Mouse (Mus musculus): ENCODE measurements around the gene Abca1.

The Abca1 gene

DNA sequence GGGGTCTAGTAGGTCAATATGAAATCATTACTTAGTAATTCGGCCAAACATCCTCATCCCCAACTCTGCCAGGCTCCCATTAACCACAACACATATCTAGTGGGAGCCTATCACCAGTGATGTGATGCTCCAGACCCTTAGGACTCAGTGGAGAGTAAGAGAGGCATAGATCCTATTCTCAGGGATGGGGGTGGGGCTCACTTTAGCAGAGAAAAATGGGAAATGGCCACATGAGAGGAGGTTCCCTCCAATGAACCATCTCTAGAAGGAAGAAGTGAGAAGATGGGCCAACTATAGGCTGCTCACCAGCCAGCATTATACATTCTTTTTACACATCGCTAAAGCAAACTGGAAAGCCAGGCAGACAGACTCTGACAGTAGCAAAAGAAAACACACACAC lies 10.9 kb downstream of the Abca1 start:
- no peak for DNase-seq

DNA sequence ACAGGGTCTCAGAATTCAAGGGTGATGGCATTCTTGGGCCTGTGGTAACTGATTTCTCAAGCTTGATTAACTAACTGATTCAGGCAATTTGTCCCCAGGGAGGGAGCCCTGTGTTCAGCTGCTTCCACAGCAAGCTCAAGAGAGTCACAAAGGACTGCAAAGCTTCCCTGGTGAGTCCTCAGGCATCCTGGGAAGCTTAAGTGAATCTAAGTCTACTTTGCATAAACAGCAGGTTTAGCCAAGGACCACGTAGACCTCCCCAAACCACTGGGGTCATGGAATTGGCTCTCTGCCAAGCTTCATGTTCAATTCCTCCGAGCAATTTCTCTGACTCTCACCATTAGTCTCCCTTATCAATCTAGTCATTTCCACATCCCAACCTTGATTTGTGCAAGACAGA lies 12.2 kb downstream of the Abca1 start:
- DNase-seq: no peak

DNA sequence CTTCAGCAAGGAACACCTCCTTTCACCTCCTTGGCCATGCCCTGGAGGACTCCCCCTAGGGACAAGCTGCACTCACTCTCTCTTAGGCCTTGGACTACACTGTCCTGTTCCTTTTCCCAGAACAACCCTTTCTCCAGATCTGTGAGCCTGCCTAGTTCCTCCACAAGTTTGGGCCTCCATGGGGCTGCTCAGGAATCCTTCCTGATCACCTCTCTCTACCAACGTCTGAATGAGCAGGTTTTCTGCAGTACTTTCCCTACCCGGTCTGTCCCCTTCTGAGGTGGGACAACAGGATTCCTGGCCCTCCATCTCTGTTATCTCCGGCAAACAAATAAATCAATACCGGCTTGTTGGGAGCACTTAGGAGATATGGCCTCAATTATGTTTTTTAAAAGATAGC lies 12.6 kb downstream of the Abca1 start:
- no peak for DNase-seq

DNA sequence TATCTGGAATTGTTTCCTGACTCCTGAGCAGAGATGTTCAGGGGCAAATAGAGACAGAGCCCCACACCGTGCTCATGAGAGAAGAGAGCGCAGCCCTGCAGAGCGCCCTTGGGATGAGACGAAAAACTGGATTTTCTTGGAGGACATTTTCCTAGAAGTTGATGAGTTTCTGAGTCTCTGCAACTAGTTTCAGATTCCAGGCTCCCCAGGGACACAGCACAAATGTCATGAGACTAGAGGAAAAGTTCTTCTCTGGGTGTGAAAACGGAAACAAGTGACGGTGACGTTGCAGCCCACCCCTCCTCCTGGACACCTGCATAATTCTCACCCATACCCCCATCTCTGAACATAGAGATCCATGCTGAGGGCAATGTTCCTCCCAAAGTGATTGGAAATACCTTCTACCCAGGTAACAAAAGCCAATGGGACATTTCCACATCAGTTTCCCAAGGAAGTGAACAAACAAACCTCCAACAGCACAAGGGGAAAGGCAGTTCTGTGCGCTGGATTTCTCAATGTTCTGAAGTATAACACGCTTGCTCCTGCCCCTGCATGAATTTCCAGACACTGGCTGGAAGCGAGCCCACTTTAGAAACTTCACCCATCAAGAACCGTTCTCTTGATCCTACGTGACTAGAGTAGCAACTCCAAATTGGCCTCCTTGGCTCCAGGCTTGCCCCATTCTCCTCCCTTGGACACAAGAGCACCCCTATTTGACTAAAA lies 13.3 kb downstream of the Abca1 start:
- DNase-seq: no peak

DNA sequence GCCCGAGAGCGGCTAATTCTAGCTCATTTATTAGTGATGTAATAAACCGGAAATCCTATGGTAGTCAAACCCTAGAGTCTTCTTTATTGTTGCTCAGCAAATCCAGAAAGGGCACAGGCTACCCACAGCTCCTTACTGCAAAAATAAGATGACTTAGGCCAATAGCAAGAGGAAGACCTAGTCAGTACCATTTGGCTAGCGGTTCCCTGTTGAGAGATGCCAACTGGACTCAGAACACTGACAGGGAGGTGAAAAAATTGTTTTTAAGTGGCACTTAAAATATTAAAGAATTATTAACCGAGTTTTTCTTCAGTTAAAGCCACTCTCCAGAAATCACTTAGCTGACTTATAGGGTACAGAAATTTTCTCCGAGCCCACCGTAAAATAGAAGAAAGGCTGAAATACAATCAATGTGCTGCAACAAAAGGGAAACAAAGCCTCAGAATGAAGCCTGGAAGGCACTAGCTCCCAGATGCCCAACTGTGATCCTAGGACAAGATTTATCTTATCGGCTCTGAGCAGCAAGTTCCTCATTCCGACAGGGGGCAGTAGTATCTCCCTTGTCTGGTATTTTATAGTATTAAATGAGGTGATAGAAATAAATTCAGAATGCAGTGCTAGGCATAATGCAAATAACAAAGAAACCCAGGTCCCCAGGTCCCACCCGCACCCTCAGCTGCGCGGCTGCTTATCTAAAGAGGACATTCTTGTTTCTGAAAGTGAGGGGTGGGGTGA lies 14.1 kb downstream of the Abca1 start:
- no peak for DNase-seq

DNA sequence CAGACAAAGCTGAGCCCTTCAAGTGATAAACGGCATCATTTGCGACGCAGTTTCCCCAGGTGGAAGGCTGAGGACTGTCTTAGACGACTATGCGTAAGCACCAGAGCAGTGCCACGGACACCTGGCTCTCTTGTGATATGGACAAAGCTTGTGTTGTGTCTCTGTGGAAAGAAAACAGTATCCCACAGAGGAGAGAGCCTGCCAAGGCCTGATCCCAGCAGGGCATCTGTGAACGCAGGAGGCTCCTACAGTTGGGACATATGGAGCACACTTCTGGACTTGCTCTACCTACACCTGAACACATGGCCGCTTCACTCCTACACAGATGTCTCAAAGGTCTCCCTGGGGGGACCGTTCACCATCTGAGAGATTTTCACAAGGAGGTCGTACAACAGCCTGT lies 15.1 kb downstream of the Abca1 start:
- no peak for DNase-seq

DNA sequence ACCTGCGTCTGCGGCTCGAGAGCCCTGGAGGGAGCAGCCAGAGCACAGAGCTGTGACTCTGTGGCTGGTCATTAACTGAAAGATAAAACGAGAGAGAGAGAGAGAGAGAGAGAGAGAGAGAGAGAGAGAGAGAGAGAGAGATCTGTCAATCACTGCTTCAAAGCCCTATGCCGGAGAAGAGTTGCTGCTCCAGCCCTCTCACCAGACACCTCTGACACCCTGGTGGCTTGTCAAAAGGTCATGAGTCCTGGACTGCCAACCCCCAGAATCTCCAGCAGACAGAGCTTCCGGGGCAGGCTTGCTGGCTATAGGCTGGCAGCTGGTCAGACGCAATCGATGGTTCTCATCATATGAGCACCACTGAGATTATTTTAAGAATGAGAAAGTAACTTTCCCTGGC lies 15.7 kb downstream of the Abca1 start:
- no peak for DNase-seq

DNA sequence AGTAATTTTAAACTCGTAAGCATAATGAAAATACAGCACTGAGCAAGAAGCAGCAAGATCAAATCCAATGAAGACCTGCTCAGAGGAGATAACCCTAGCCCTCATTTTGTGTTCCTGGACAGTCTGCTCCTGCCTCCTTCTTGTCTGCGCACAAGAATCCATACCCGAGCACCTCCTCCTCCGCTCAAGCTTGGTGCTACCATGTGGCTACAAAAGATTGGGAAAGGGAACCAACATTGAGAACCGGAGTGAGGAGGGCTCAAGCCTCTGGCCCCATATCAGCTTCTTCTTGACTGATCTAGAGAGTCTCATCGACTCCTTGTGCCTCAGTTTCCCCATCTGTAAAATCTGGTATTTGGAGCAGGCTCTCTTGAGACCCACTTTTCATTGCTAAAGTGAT lies 19.0 kb downstream of the Abca1 start:
- no peak for DNase-seq

DNA sequence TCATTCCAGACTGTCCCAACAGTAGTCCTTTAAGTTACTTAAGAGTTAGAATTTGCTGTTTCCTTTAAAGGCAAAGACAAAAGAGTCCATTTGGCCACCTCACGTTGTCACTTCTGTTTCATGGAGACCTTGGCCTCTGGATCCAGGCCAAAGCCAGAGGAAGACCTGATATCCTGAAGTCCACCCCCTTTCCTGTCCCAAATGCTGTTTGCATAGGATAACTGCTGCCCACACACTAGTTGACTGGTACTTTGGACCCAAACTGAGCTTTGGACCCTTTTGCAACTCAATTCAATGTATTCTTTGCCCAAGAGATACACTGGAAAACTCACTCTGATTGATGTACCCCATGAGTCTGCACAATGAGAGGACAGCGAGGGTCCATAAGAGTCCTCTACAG lies 20.2 kb downstream of the Abca1 start:
- DNase-seq: no peak

DNA sequence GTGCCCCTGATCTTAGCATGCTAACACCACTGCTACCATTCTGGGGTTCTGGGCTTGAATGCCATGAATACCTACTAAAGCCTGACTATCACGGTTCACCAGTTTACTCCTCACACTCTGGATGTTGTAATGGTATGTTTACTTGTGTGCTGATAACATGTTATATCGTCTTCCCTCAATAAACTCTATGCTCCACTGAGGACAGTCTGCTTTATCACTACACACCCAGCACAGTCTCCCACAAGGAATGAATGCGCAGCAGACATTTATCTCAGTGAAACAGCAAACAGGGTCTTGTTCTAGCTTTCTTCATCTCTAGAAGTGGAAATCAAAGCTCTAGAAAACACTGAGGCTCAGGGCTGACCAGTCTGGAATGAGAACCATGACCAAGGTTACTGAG lies 20.7 kb downstream of the Abca1 start:
- no peak for DNase-seq

DNA sequence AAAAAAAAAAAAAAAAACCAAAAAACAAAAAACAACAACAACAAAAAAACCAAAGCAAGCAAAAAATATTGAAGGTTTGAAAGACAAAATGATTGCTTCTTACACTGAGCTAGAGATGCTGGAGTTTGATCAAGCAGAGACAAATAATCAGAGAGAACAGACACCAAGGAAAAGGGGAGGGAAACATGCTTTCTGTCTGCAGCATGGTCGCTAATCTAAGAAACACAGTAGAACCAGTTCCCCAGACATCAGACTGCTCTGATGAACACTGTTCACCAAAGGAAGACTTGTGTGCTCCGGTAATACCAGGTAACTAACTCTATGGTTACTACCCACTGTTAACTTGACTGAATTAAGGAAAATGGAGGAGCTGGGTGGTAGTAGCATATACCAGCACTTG lies 22.6 kb downstream of the Abca1 start:
- DNase-seq: no peak

DNA sequence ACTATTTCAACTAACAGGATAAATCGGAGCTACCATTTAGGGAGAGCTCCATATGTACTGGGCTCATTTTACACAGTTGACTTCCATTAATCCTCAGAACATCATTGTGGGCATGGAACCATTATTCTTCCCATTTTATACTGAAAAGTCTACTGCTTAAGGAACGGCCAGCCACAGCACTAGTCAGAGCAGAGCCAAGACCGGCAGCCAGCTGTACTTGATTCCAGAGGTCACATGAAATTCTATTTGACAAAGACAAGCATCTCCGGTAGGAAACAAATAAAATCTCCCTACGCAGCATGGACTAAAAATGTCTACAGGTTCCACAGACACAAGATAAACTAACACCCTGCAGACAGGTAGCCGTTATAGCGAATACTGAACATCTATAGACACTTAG lies 24.9 kb downstream of the Abca1 start:
- no peak for DNase-seq

DNA sequence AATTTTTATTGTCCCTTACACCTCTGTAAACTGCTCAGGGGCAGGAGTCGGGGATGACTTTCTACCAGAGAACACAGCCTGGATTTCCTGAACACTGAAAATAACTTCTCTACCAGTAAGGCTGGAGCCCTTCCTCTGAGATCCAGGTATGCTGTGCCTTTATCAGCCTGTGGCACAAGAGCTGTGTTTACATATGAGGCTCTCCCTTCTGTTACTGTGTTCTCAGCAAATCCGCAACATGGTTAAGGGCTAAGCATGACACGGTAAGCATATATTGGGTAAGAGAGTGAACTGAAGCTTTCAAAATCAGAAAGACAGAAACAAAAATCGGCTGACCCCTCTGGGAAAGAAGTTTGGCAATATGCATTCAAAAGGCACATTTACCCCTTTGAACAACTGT lies 25.7 kb downstream of the Abca1 start:
- no peak for DNase-seq

DNA sequence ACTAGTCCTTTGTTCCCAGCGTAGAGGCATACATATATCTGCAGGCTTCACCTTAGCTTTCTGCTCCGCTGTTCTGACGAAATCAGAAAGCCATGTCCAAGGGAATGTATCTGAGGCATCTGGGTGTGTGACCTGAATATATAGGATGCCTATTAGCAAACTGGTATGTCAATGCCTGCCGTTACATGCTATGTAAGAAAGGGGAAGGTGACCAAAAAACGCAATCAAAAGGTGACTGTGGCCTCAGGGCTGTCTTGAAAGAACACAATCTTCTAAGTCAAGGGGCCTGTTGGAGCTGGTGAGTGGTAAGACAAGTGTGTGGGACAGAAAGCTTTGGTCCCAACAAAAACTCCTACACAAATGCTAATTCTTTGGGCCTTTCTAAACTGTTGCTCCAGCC lies 28.2 kb downstream of the Abca1 start:
- DNase-seq: no peak

DNA sequence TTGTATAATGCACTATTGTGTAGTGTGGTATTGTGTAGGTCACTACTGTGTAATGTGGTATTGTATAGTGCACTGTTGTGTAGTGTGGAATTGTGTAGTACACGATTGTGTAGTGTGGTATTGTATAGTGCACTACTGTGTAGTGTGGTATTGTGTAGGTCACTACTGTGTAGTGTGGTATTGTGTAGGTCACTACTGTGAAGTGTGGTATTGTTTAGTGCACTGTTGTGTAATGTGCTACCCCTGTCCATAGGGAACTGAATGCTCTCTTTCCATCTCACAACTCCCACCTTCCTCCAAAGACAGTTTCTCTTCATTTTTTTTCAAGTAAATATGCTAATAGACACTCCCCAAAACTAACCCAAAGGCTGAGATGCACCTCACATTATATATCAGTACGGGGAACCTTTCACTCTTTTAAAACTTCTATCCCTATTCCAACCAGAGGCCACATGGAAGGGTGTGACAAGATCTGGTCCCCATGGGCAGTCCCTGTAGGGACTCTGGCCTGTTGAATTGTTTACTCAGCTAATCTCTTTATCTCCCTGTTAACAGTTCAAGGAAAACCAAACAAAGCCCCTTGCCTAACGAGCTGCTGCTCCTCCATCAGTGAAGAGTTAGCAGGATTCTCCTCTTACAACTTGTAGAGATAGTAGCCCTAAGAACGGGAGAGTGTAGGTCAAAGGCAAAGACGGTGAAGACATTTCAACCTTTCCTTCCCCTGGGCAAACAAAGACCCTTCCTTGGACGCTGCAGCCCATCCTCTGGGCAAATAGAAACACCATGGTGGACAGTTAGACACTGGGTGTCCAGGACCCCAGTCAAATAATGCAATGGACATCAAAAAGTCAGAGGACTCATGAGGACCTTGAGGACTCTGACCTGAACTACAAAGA lies 28.8 kb downstream of the Abca1 start:
- DNase-seq: no peak

DNA sequence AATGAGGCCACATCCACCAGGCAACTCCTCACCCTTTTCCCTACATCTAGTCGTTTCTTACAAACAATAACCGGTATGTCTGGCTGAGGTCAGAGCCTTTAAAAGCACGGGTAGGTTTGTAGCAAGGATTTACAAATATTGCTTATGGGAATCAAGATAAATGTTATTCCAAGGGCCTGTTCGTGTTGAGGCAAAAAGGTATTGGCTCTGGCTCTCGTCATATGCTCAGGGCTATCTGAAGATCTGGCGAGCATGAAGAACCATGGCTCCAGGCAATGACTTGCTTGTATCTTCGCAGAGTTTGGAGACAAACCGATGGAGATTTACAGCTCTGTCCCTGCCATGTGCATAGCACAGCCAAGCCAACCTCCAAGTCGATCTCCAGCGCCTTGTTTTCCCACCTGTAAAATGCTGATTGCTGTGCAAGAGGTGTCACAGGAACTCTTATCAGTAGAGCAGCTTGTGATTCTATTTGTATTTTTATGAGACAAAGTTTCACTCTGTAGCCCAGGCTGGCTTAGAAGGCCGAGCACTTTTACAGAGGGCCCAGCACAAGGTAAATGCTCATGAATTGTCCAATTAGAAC lies 29.9 kb downstream of the Abca1 start:
- no peak for DNase-seq

DNA sequence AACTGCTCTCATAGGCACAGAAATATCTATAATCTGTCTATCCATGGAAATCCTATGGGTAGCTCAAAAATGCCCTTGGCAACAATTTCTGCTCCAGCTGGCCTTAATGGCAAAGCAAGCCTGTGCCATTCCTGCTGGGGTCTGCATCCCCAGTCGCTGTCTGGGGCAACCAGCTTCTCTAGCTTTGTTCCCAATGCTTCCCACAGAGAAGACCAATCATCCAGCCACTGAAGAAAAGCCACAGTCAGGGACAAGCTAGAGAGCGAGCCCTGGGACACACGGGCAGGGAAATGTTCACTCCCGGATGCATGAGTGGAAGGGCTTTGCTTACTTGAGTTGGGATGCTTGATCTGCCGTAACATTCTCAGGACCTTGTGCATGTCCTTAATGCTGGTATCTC lies 32.4 kb downstream of the Abca1 start:
- DNase-seq: no peak

DNA sequence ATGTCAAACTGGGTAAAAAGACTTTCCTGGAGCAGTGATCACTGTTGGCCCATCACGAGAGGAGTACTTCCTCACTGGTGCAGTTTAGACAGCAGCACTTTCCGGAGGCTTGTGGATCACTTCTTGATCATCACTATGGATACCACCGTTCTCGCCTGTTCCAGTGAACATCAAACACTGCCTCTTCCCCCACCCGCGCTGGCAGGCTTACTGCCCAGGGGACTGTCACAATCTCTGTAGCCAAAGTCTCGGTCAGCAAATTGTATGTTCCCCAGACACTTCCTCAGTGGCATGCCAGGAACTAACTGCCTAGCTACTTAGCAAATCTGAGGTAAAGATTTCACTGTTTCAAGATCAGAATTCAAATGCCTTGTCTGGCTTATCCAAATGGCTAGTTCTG lies 32.9 kb downstream of the Abca1 start:
- no peak for DNase-seq

DNA sequence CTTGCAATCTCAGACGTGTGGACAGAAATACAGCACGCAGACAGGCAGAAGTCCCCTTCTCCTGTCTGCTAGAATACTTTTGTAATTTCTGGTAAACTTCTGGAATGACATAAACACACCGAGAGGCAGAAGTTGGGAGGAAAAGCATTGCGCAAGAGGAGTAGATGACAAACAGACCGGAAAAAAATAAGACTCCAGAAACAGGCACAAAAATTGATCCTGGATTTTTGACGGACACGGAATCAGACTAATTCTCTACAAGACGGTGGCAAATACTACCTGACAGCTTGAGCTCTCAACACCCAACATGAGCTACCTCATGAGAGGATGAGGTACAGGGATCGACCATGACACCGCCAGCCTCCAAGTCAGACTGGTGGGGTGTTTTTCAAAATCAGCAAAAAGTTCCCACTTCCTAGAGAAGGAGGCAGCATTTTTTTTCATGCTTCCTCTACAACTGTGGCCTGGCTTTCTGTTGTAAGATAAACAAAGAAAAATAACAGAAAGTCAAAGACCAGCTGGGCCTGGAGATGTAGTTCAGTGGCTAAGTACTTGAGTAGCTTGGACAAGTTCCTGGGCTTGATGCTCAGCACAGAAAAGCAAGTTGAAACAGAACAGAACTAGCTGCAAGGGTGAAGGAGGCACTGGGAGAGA lies 34.7 kb downstream of the Abca1 start:
- DNase-seq: no peak

DNA sequence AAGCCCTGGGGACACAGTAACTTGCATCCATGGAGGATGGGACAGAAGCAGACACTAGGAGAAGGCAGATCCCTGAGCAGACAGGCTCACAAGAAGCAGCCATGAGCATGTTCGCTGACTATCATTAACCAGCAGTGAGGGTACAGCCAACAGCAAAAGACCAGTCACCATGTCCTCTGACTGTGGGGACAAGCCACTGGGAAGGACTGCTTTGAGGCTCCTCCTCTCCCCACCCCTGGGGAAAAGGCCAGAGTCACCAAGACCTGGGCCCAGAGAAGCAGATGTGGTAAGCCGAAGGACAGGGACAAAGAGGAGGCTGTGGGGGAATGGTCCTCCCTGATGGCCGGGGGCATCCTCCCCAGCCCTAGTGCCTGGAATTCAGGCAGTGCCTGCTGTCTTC lies 37.4 kb downstream of the Abca1 start:
- DNase-seq: no peak

DNA sequence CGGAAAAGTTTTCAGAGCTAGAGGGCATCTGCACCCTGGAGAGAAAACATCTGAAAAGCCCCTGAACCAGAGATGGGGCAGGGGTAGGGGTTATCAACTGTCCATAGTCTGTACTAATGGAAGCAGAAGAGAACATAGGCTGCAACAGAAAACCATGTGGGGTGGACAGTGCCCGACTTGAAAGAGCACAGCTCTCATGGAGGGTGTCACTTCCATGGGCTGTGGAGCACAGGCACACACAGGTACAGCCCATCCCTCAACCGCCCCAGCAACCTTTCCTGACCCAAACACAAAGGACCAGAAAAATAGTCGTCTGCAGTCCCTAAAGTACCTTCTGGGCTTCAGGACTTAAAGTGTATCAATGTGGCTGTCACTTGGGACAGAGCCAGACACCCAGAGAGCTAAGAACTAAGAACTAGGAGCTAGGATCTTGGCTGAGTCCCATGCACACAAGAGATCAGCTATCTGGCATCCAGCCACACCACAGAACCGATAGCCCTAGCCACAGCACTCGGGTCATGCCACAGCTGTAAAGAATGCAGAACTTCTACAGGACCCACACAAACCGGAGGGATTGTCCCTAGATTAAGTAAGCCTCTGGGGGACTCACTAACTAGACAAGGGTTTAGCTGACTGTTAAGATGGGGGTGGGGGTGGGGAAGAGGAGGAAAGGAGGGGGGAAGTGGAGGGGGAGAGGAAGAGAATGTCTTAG lies 38.0 kb downstream of the Abca1 start:
- DNase-seq: no peak

DNA sequence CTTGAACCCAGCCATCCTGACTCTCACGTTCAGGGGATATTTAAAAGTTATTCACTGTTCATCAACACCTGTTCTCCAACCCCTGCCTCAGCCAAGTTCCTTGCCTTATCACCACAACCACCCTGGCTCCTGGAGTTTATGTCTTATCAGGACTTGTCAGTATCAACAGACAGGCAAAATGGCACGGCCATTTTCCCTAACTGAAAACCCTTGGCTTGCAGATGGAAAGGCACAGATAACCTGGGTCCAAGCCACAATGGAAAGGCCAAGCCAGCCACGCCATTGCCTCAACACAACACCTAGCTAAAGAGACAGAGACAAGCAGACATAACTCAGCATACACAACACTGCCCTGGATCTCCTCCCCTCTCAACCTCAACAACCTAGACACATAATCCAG lies 38.6 kb downstream of the Abca1 start:
- no peak for DNase-seq
